Mouse (Mus musculus) naive thymus-derived CD4-positive, alpha-beta T cell, adult 2 months (primary cell): ENCODE measurements around the gene Lsamp.

ENCODE experiments used
- DNase-seq: peaks from one replicate; pipeline ENCODE4 v3.0.0-alpha.2; 2011; ENCODE audit warnings: low read depth

Gene Lsamp

DNA sequence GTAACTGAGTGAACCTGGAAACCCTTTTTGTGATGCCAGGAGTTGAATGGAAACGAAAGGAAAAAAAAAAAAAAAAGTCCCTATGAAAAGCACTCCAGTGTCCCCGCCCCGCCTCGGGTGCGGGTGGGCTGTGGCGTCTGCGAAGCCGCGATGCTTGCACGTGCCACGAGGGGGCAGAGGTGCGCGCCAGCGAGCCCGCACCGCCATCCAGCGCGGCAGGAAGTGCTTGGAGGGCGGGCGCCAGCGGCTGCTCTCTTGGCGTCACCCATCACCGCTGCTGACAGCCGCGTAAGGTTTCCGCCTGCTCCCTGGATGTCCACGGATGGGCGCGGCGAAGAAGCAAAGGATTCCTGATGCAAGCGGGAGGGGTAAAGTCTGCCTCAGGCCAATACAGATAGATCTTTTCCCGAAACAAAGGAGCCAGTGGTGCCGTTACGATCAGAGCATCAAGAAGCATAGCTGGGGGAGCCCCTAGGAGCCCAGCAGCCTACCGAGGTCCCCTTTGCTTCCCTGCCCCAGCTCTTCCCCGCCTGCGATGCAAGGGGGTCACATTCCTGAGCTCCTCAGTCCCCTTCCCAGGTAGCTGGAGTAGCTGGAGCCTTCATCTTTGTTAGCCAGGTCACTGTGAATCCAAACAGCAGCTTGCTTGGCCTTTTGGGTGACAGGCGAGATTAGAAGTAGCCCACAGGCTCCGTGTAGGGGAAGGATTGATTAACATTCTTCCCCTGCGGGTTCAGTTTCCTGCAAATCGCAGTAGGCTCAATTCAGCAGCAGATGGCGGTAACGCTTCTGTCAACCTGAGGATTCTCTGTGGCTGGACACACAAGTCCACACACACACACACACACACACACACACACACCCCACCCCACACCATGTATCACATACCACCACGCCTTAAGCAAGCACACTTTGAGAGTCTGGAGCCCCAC, 2206.2 kb downstream of the Lsamp start:
- peak; percentile 90 for DNase-seq
